Mouse (Mus musculus) left cerebral cortex, postnatal 36 days (tissue): ENCODE data around the gene Gm36864. TPM values are rescaled to one million over a fixed set of nuclear protein-coding genes. Genes with fewer than 3 reads are reported as not detected.

Experiments
- total RNA-seq, 2 experiments: library from RNA; stranded (reverse); gene quantifications; 2 replicates each; pipeline ENCODE4 v1.2.3; 2021

Gene Gm36864
- total RNA-seq, 2 experiments from 2014 or later: not detected

Other genes starting within 250 kb of the Gm36864 start
- not detected for gene Klk1b11, start 240.3 kb upstream of the Gm36864 start, total RNA-seq
- gene Klk1b26, start 224.0 kb upstream of the Gm36864 start, total RNA-seq: not detected
- not detected for gene Klk1b27, start 183.9 kb upstream of the Gm36864 start, total RNA-seq
- not detected for gene Klk1b21, start 133.8 kb upstream of the Gm36864 start, total RNA-seq
- not detected for gene Klk1b22, start 123.5 kb upstream of the Gm36864 start, total RNA-seq
- gene Klk1b16, start 99.4 kb upstream of the Gm36864 start, total RNA-seq: not detected
- gene Klk1b24, start 47.9 kb upstream of the Gm36864 start, total RNA-seq: not detected
- gene Klk1b3, start 38.0 kb upstream of the Gm36864 start, total RNA-seq: not detected
- not detected for gene Klk1b4, start 28.7 kb upstream of the Gm36864 start, total RNA-seq
- gene Klk1b5, start 20.2 kb upstream of the Gm36864 start, total RNA-seq: not detected
- not detected for gene Klk1, start 10.8 kb upstream of the Gm36864 start, total RNA-seq
- gene 1700028J19Rik, start 10.5 kb downstream of the Gm36864 start, total RNA-seq: 1 to 10 TPM; 1.4 to 2.1 TPM
- 10 to 100 TPM; 70.3 to 70.5 TPM for gene 2410002F23Rik, start 10.5 kb downstream of the Gm36864 start, total RNA-seq
- gene Acp4, start 21.2 kb downstream of the Gm36864 start, total RNA-seq: not detected
- gene Gm15517, start 25.3 kb downstream of the Gm36864 start, total RNA-seq: not detected
- 1 to 10 TPM; 3.9 to 4.0 TPM for gene Clec11a, start 70.7 kb downstream of the Gm36864 start, total RNA-seq
- gene Shank1, start 74.1 kb downstream of the Gm36864 start, total RNA-seq: 100 to 1,000 TPM; 586 to 632 TPM
- 10 to 100 TPM; 58.3 to 70.5 TPM for gene Syt3, start 147.9 kb downstream of the Gm36864 start, total RNA-seq
- 1 to 10 TPM; 2.0 to 2.1 TPM for gene 1700008O03Rik, start 149.6 kb downstream of the Gm36864 start, total RNA-seq
- 100 to 1,000 TPM; 282 to 313 TPM for gene Lrrc4b, start 192.8 kb downstream of the Gm36864 start, total RNA-seq
- 10 to 100 TPM in 1 of 2 experiments, 1 to 10 TPM in 1; 6.8 to 10.4 TPM for gene Aspdh, start 229.2 kb downstream of the Gm36864 start, total RNA-seq
- gene Josd2, start 231.8 kb downstream of the Gm36864 start, total RNA-seq: 10 to 100 TPM; 76.5 to 77.6 TPM